ENCODE assay signal across 15 mouse cellular contexts in the genomic region with DNA sequence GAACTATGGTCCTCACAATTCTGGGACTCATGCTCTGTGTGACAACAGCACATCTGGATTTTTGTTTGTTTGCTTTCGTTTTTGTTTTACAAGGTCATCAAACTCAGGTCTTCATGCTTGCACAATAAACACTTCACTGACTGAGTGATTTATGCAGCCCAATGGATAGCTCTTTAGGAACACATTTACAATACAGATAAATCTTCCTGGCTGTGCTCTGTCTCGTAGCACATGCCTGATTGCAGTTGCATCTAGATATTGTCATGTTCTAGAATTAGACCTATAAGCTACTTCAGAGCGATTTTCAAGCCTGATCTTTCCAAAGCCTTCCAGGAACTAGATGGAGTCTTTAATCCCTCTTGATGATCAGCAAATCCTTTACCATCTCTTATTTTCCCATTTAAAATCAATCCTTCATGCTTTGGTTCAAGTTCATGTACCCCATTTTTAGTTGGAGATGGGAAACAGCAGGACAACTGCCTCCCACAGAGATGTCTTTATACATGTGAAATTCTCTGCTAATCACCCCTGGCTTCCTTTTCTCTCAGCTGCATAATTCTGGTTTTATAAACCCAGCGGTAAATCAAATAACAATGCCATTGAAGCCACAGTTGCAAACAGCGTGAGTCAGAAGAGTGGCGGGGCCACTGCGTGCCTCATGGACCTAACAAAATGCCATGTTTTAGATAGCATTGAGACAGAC. TPM values are rescaled to one million over a fixed set of nuclear protein-coding genes. Genes with fewer than 3 reads are reported as not detected.
DNase-seq lines count a peak whose midpoint lies in the region; ATAC-seq lines count a peak whose summit lies in the region.
"Had no signal": no experiment of that assay in that cellular context is flagged by ENCODE, and none has a peak within 500 bp of the region (broad histone marks: within the 10 kb centered on the region; RNA-seq: fewer than 3 reads in every experiment).

No protein-coding gene starts in this region.

- no peaks in the 10 kb centered on the region for H3K36me3 ChIP-seq in midbrain, embryonic 11.5 days (ENCODE audit: control insufficient read depth, insufficient read depth, low read length)
- no peaks in the 10 kb centered on the region for H3K36me3 ChIP-seq in midbrain, embryonic 16.5 days (ENCODE audit: control insufficient read depth, insufficient read depth, low read length)
- no peaks in the 10 kb centered on the region for H3K36me3 ChIP-seq in hindbrain, embryonic 16.5 days (ENCODE audit: control insufficient read depth, insufficient read depth, low read length)
- H3K36me3 ChIP-seq in neural tube, embryonic 14.5 days (ENCODE audit: control insufficient read depth, insufficient read depth, low read length) = no peaks in the 10 kb centered on the region
- H3K36me3 ChIP-seq in kidney, embryonic 16.5 days (ENCODE audit: insufficient read depth, low read length) = no peaks in the 10 kb centered on the region
- H3K36me3 ChIP-seq: limb, embryonic 12.5 days had no signal

- peaks cover 27% of the 10 kb centered on the region for H3K27me3 ChIP-seq in midbrain, embryonic 11.5 days (ENCODE audit: control insufficient read depth, insufficient read depth, low read length)
- peaks cover 7% of the 10 kb centered on the region for H3K27me3 ChIP-seq in midbrain, embryonic 16.5 days (ENCODE audit: control insufficient read depth, insufficient read depth, low read depth, low read length)
- 0 out of 2 replicates have a peak, but pooled peaks cover 2% of the 10 kb centered on the region for H3K27me3 ChIP-seq in hindbrain, embryonic 16.5 days (replicated peaks; ENCODE audit: control insufficient read depth, insufficient read depth, low read length)
- no peaks in the 10 kb centered on the region for H3K27me3 ChIP-seq in neural tube, embryonic 14.5 days (ENCODE audit: control insufficient read depth, insufficient read depth, low read length)
- H3K27me3 ChIP-seq in kidney, embryonic 16.5 days (ENCODE audit: insufficient read depth, low read length) = no peaks in the 10 kb centered on the region
- H3K27me3 ChIP-seq: limb, embryonic 12.5 days had no signal

- no peak overlapping the region for H3K4me3 ChIP-seq in midbrain, embryonic 11.5 days (ENCODE audit: low read depth, low read length)
- H3K4me3 ChIP-seq in midbrain, embryonic 16.5 days (ENCODE audit: low read depth, low read length) = no peak overlapping the region
- H3K4me3 ChIP-seq in hindbrain, embryonic 16.5 days (ENCODE audit: low read length) = no peak overlapping the region
- no peak overlapping the region for H3K4me3 ChIP-seq in neural tube, embryonic 14.5 days (ENCODE audit: low read depth, low read length)
- H3K4me3 ChIP-seq in kidney, embryonic 16.5 days (ENCODE audit: low read length) = no peak overlapping the region
- H3K4me3 ChIP-seq: erythroblast, embryonic 14.5 days; limb, embryonic 12.5 days had no signal

- no peak overlapping the region for H3K9ac ChIP-seq in midbrain, embryonic 11.5 days (ENCODE audit: low read length)
- H3K9ac ChIP-seq in midbrain, embryonic 16.5 days (ENCODE audit: low read depth, low read length) = no peak overlapping the region
- H3K9ac ChIP-seq in hindbrain, embryonic 16.5 days (ENCODE audit: low read depth, low read length) = no peak overlapping the region
- H3K9ac ChIP-seq in neural tube, embryonic 14.5 days (replicated peaks; ENCODE audit: low read depth, low read length) = no peak overlapping the region
- H3K9ac ChIP-seq in kidney, embryonic 16.5 days (replicated peaks; ENCODE audit: low read length) = no peak overlapping the region
- H3K9ac ChIP-seq: limb, embryonic 12.5 days; liver, postnatal 0 days had no signal

- 16% methylated on average over 7 of the region's 7 CpGs for WGBS in midbrain, embryonic 11.5 days
- WGBS in midbrain, embryonic 16.5 days = 7% methylated on average over 7 of the region's 7 CpGs
- WGBS in hindbrain, embryonic 16.5 days = 11% methylated on average over 7 of the region's 7 CpGs
- WGBS in neural tube, embryonic 14.5 days = 4% methylated on average over 7 of the region's 7 CpGs
- WGBS in kidney, embryonic 16.5 days = 17% methylated on average over 7 of the region's 7 CpGs

- DNase-seq in midbrain, embryonic 11.5 days (ENCODE audit: low spot score, missing footprints) = peak; percentile 90
- peak; percentile 37 to 50 for DNase-seq in adrenal gland, postnatal 36 days
- no peak for DNase-seq in lung, postnatal 10 days
- DNase-seq: cerebellum, postnatal 25 days; liver, postnatal 0 days; right cerebral cortex, postnatal 14 days had no signal

- H3K27ac ChIP-seq in midbrain, embryonic 11.5 days (ENCODE audit: low read depth, low read length) = no peak overlapping the region
- H3K27ac ChIP-seq in midbrain, embryonic 16.5 days (ENCODE audit: low read length) = no peak overlapping the region
- H3K27ac ChIP-seq in hindbrain, embryonic 16.5 days (ENCODE audit: low read depth, low read length) = no peak overlapping the region
- H3K27ac ChIP-seq in neural tube, embryonic 14.5 days (ENCODE audit: low read depth, low read length) = no peak overlapping the region
- H3K27ac ChIP-seq in kidney, embryonic 16.5 days (ENCODE audit: low read length) = no peak overlapping the region
- H3K27ac ChIP-seq: limb, embryonic 12.5 days had no signal

- H3K9me3 ChIP-seq in midbrain, embryonic 11.5 days (ENCODE audit: control insufficient read depth, low read length) = no peaks in the 10 kb centered on the region
- no peaks in the 10 kb centered on the region for H3K9me3 ChIP-seq in midbrain, embryonic 16.5 days (replicated peaks; ENCODE audit: control insufficient read depth, low read length, poor library complexity, severe bottlenecking)
- no peaks in the 10 kb centered on the region for H3K9me3 ChIP-seq in hindbrain, embryonic 16.5 days (ENCODE audit: control insufficient read depth, low read length)
- H3K9me3 ChIP-seq in neural tube, embryonic 14.5 days (ENCODE audit: control insufficient read depth, low read length) = no peaks in the 10 kb centered on the region
- H3K9me3 ChIP-seq in kidney, embryonic 16.5 days (ENCODE audit: low read length) = no peaks in the 10 kb centered on the region
- H3K9me3 ChIP-seq: limb, embryonic 12.5 days had no signal

- no peaks in the 10 kb centered on the region; the same call in 1 of the 2 replicates for H3K4me1 ChIP-seq in midbrain, embryonic 11.5 days (ENCODE audit: control insufficient read depth, insufficient read depth, low read length)
- H3K4me1 ChIP-seq in midbrain, embryonic 16.5 days (ENCODE audit: control insufficient read depth, insufficient read depth, low read length) = peaks cover 5% of the 10 kb centered on the region; the same call in 1 of the 2 replicates
- peaks cover 4% of the 10 kb centered on the region for H3K4me1 ChIP-seq in hindbrain, embryonic 16.5 days (ENCODE audit: control insufficient read depth, insufficient read depth, low read depth, low read length)
- H3K4me1 ChIP-seq in neural tube, embryonic 14.5 days (ENCODE audit: control insufficient read depth, insufficient read depth, low read length) = peaks cover 6% of the 10 kb centered on the region; the same call in 1 of the 2 replicates
- H3K4me1 ChIP-seq in kidney, embryonic 16.5 days (ENCODE audit: insufficient read depth, low read length) = no peaks in the 10 kb centered on the region

- peak; percentile 79 for ATAC-seq in midbrain, embryonic 11.5 days (ENCODE audit: low FRiP score)
- no peak for ATAC-seq in midbrain, embryonic 16.5 days
- ATAC-seq in hindbrain, embryonic 16.5 days = 0 out of 2 replicates have a peak, but pooled peaks have one; percentile 64
- peak; percentile 63 for ATAC-seq in neural tube, embryonic 14.5 days (ENCODE audit: low read depth)
- ATAC-seq in kidney, embryonic 16.5 days (ENCODE audit: low FRiP score, low TSS enrichment) = no peak
- ATAC-seq: liver, postnatal 0 days had no signal

- no peak overlapping the region for H3K4me2 ChIP-seq in midbrain, embryonic 11.5 days
- H3K4me2 ChIP-seq in midbrain, embryonic 16.5 days (ENCODE audit: low read length) = no peak overlapping the region
- no peak overlapping the region for H3K4me2 ChIP-seq in hindbrain, embryonic 16.5 days (ENCODE audit: low read length)
- H3K4me2 ChIP-seq in neural tube, embryonic 14.5 days (ENCODE audit: low read depth, low read length) = no peak overlapping the region
- no peak overlapping the region for H3K4me2 ChIP-seq in kidney, embryonic 16.5 days (replicated peaks; ENCODE audit: low read depth, low read length)
- H3K4me2 ChIP-seq: limb, embryonic 12.5 days had no signal

RNA-seq across cellular contexts. Expression of a gene that starts 5.5 kb away (rescaled TPM):
- polyA plus RNA-seq in midbrain, embryonic 11.5 days (2014; fragmentation: Nextera tagmentation; extraction: Ambion mirVana) = not detected in 2 replicates
- polyA plus RNA-seq in midbrain, embryonic 16.5 days (2015; fragmentation: Nextera tagmentation; extraction: Ambion mirVana) = not detected in 2 replicates
- not detected for total RNA-seq in adrenal gland, postnatal 36 days (2021)
- polyA plus RNA-seq in hindbrain, embryonic 16.5 days (2015; fragmentation: Nextera tagmentation; extraction: Ambion mirVana) = not detected in 2 replicates
- polyA plus RNA-seq in neural tube, embryonic 14.5 days (2014; fragmentation: Nextera tagmentation; extraction: Ambion mirVana) = not detected in 2 replicates
- polyA plus RNA-seq in kidney, embryonic 16.5 days (2015; fragmentation: Nextera tagmentation; extraction: Ambion mirVana) = not detected in 2 replicates
- total RNA-seq: hematopoietic stem cell, adult 5-6 weeks; layer of hippocampus, postnatal 25 days had no signal
- polyA plus RNA-seq: kidney, embryonic 14.5 days; limb, embryonic 12.5 days had no signal

RNA-seq across cellular contexts. Expression of a gene that starts 47.1 kb away (rescaled TPM):
- 2.8 and 3.0 TPM in 2 replicates for polyA plus RNA-seq in midbrain, embryonic 11.5 days (2014; fragmentation: Nextera tagmentation; extraction: Ambion mirVana)
- 0.12 and 0.20 TPM in 2 replicates for polyA plus RNA-seq in midbrain, embryonic 16.5 days (2015; fragmentation: Nextera tagmentation; extraction: Ambion mirVana)
- total RNA-seq in adrenal gland, postnatal 36 days (2021) = 1 to 10 TPM in 1 of 2 experiments, under 1 TPM in 1; 0.72 to 1.1 TPM
- 0.24 and 0.28 TPM in 2 replicates for polyA plus RNA-seq in hindbrain, embryonic 16.5 days (2015; fragmentation: Nextera tagmentation; extraction: Ambion mirVana)
- 0.12 and 0.86 TPM in 2 replicates for polyA plus RNA-seq in neural tube, embryonic 14.5 days (2014; fragmentation: Nextera tagmentation; extraction: Ambion mirVana)
- polyA plus RNA-seq in kidney, embryonic 16.5 days (2015; fragmentation: Nextera tagmentation; extraction: Ambion mirVana) = 14.3 and 16.7 TPM in 2 replicates
- total RNA-seq: layer of hippocampus, postnatal 25 days had no signal
- polyA plus RNA-seq: erythroblast, embryonic 14.5 days had no signal

Comparison
In these comparisons a context has a peak if more than half of its experiments do, and no peak if none do; other contexts are left out.
1. ATAC-seq: peak in midbrain, embryonic 11.5 days (single experiment), hindbrain, embryonic 16.5 days (single experiment) and neural tube, embryonic 14.5 days (single experiment); none in midbrain, embryonic 16.5 days (single experiment) and kidney, embryonic 16.5 days (single experiment).